Mouse (Mus musculus) liver, embryonic 14.5 days (tissue): ENCODE measurements around the gene Hoxa3. TPM values are rescaled to one million over a fixed set of nuclear protein-coding genes. Genes with fewer than 3 reads are reported as not detected.
A peak's percentile ranks its signal among the peaks of the same experiment; 100 is the strongest.

Experiments
- ATAC-seq: fragments of 200-750 bp; cut with Nextera tagmentation; 2 replicates; pipeline ENCODE4 v1.8.0; 2017; ENCODE audit warnings: moderate number of reproducible peaks, mild to moderate bottlenecking, moderate library complexity; ENCODE audit not compliant: insufficient read depth
- DNase-seq, 3 experiments: peaks; one replicate each; pipeline ENCODE4 v3.0.0-alpha.2; 2012 to 2013; ENCODE audit warnings: low read depth in 3 of 3, low spot score in 3 of 3
- H3K27ac ChIP-seq: fragments of 300-500 bp; sonication (generic); 2 replicates; pipeline ENCODE4 v1.5.1; 2014; ENCODE audit warnings: moderate library complexity, mild to moderate bottlenecking, control low read depth, inconsistent platforms
- H3K27me3 ChIP-seq: fragments of 300-500 bp; sonication (generic); 2 replicates; pipeline ENCODE4 v1.6.1; 2014; ENCODE audit warnings: mild to moderate bottlenecking, low read length, moderate library complexity; ENCODE audit not compliant: control insufficient read depth, insufficient read depth
- H3K36me3 ChIP-seq: fragments of 300-500 bp; sonication (generic); replicated peaks from 2 replicates; pipeline ENCODE4 v1.6.1; 2014; ENCODE audit warnings: low read depth; ENCODE audit not compliant: control insufficient read depth, insufficient read depth
- H3K4me1 ChIP-seq, 2 experiments: fragments of 200-500 bp in 1 of 2; fragments of 300-500 bp in 1 of 2; sonication (generic) in 1 of 2; replicated peaks; 2 replicates each; pipeline ENCODE4 v1.6.1; 2012 to 2014; ENCODE audit warnings: antibody characterized with exemption in 1 of 2, inconsistent platforms in 1 of 2, low read length in 1 of 2; ENCODE audit not compliant: control insufficient read depth in 2 of 2, insufficient read depth in 2 of 2
- H3K4me2 ChIP-seq: fragments of 300-500 bp; sonication (generic); 2 replicates; pipeline ENCODE4 v1.6.1; 2014; ENCODE audit warnings: low read depth, mild to moderate bottlenecking, control low read depth, moderate library complexity
- H3K4me3 ChIP-seq, 2 experiments: fragments of 200-500 bp in 1 of 2; fragments of 300-500 bp in 1 of 2; sonication (generic) in 1 of 2; 2 replicates each; pipeline ENCODE4 v1.5.1; 2012 to 2014; ENCODE audit warnings: low read depth in 2 of 2, low read length in 2 of 2, mild to moderate bottlenecking in 2 of 2, control low read depth in 1 of 2, inconsistent platforms in 1 of 2, moderate library complexity in 1 of 2; ENCODE audit not compliant: insufficient read depth in 1 of 2
- H3K9ac ChIP-seq: fragments of 300-500 bp; sonication (generic); replicated peaks from 2 replicates; pipeline ENCODE4 v1.6.1; 2014; ENCODE audit warnings: mild to moderate bottlenecking, control low read depth, moderate library complexity
- H3K9me3 ChIP-seq: fragments of 300-500 bp; sonication (generic); 2 replicates; pipeline ENCODE4 v1.6.1; 2016; ENCODE audit warnings: low read length, mixed read lengths; ENCODE audit not compliant: control insufficient read depth
- CTCF ChIP-seq: IDR thresholded peaks from 2 replicates; pipeline ENCODE4 v1.5.1; 2016; ENCODE audit warnings: antibody characterized with exemption, low read depth, control low read depth
- EP300 ChIP-seq: IDR thresholded peaks from 2 replicates; pipeline ENCODE4 v1.6.1; 2016; ENCODE audit warnings: antibody characterized with exemption, low read depth
- WGBS: fragments of 180-500 bp; shearing (Covaris S2); extraction: QIAGEN DNeasy Blood & Tissue Kit; methylation state at CpG from one replicate; pipeline ENCODE4 v1.1.7; 2014; ENCODE audit not compliant: insufficient replicate concordance; 5-methylcytosine and 5-hydroxymethylcytosine counted together
- polyA plus RNA-seq, 2 experiments: library from polyadenylated mRNA; depleted of rRNA in 1 of 2; stranded (reverse) in 1 of 2; unstranded in 1 of 2; fragments of >200 nt; fragmentation: Nextera tagmentation in 1 of 2; extraction: Ambion mirVana in 1 of 2; gene quantifications; 2 replicates each; pipeline versions ENCODE4 v1.2.1 to v1.2.3; 2012 to 2014

The Hoxa3 gene
- polyA plus RNA-seq (2012; rRNA removed) (0.37 and 0.43 TPM in 2 replicates), polyA plus RNA-seq (2014; fragmentation: Nextera tagmentation; extraction: Ambion mirVana) (0.13 and 0.38 TPM in 2 replicates)

- WGBS = 5% methylated on average over 38 of the region's 38 CpGs
- Histone ChIP-seq H3K36me3 (no peaks in the 10 kb centered on the region), H3K4me3 (peak within 1 kb of the TSS; percentile 11 to 18; a peak in 3 of 4 replicates), H3K9ac (no peak within 1 kb of the TSS), H3K4me2 (peak within 1 kb of the TSS; percentile 32), H3K9me3 (no peaks in the 10 kb centered on the region), H3K4me1 (no peaks in the 10 kb centered on the region), H3K27me3 (peaks cover 99% of the 10 kb centered on the region), H3K27ac (no peak within 1 kb of the TSS)
- ATAC-seq (no peak), DNase-seq (no peak)
- TF ChIP-seq EP300 (no peak), CTCF (no peak)
Measured at GRCm38 (mm10) chr6:52213119-52213986, at the start of gene Hoxa3, which contains the start of gene Gm28308. Hoxa3 (minus strand) TSS chr6:52213336. Gm28308 (minus strand) TSS chr6:52213339.

GRCm38 (mm10) chr6:52262463-52263320 lies 49.6 kb upstream of the Hoxa3 start:
- peaks cover 98% of the 10 kb centered on the region for H3K27me3 ChIP-seq
- H3K9ac ChIP-seq = no peak overlapping the region

GRCm38 (mm10) chr6:52261751-52262462 lies 48.8 kb upstream of the Hoxa3 start:
- no peak for DNase-seq
- ATAC-seq = no peak
- TF ChIP-seq EP300 = no peak
- TF ChIP-seq CTCF = no peak
- Histone ChIP-seq H3K4me2 (no peak overlapping the region), H3K9ac (no peak overlapping the region), H3K4me1 (no peaks in the 10 kb centered on the region), H3K36me3 (no peaks in the 10 kb centered on the region), H3K27me3 (peaks cover 99% of the 10 kb centered on the region), H3K27ac (no peak overlapping the region), H3K4me3 (no peak overlapping the region), H3K9me3 (no peaks in the 10 kb centered on the region)
- 5% methylated on average over 9 of the region's 9 CpGs for WGBS

More at GRCm38 (mm10) chr6:52262463-52263320, 49.6 kb upstream of the Hoxa3 start:
- H3K4me3 ChIP-seq = no peak overlapping the region
- H3K27ac ChIP-seq = no peak overlapping the region
- no peak for TF ChIP-seq EP300
- no peaks in the 10 kb centered on the region for H3K4me1 ChIP-seq
- no peaks in the 10 kb centered on the region for H3K9me3 ChIP-seq
- 2% methylated on average over 24 of the region's 24 CpGs for WGBS
- H3K4me2 ChIP-seq = no peak overlapping the region
- DNase-seq = no peak
- no peaks in the 10 kb centered on the region for H3K36me3 ChIP-seq
- no peak for ATAC-seq

GRCm38 (mm10) chr6:52260654-52261575 lies 47.8 kb upstream of the Hoxa3 start, which contains the start of gene Hoxa13:
Hoxa13 (minus strand) TSS chr6:52260880.
- Histone ChIP-seq H3K4me1 (no peaks in the 10 kb centered on the region), H3K4me3 (peak within 1 kb of the TSS; percentile 43 to 47; a peak in 3 of 4 replicates), H3K4me2 (peak within 1 kb of the TSS; percentile 50), H3K27me3 (peaks cover 99% of the 10 kb centered on the region), H3K27ac (no peak within 1 kb of the TSS), H3K9ac (no peak within 1 kb of the TSS), H3K9me3 (no peaks in the 10 kb centered on the region), H3K36me3 (no peaks in the 10 kb centered on the region)
- ATAC-seq = no peak
- under 1% methylated on average over 50 of the region's 72 CpGs for WGBS
- no peak for TF ChIP-seq EP300
- TF ChIP-seq CTCF = no peak
- DNase-seq = no peak
